Mouse (Mus musculus): ENCODE results near the gene Maged2. TPM values are rescaled to one million over a fixed set of nuclear protein-coding genes. Genes with fewer than 3 reads are reported as not detected.

Gene Maged2
- polyA plus RNA-seq, 1 experiment from 2014 or later, result 438 TPM

Other genes starting within 250 kb of the Maged2 start
- 10.8 and 11.1 TPM in 2 replicates for gene Pfkfb1, start 226.1 kb downstream of the Maged2 start, polyA plus RNA-seq (2016; fragmentation: Nextera tagmentation; extraction: Ambion mirVana)
- gene Apex2, start 224.5 kb downstream of the Maged2 start, polyA plus RNA-seq (2016; fragmentation: Nextera tagmentation; extraction: Ambion mirVana), result 32.7 and 35.8 TPM in 2 replicates
- gene Tro, start 156.8 kb downstream of the Maged2 start, polyA plus RNA-seq (2016; fragmentation: Nextera tagmentation; extraction: Ambion mirVana), result 35.0 and 40.7 TPM in 2 replicates
- gene Gnl3l, start 203.0 kb upstream of the Maged2 start, polyA plus RNA-seq (2016; fragmentation: Nextera tagmentation; extraction: Ambion mirVana), result 34.2 and 35.0 TPM in 2 replicates
- 15.3 and 17.0 TPM in 2 replicates for gene Fgd1, start 231.8 kb upstream of the Maged2 start, polyA plus RNA-seq (2016; fragmentation: Nextera tagmentation; extraction: Ambion mirVana)